Mouse (Mus musculus) embryonic facial prominence, embryonic 14.5 days (tissue): ENCODE measurements around the gene Gm42906. TPM values are rescaled to one million over a fixed set of nuclear protein-coding genes. Genes with fewer than 3 reads are reported as not detected.

ENCODE experiments used
- ATAC-seq: fragments of 200-750 bp; cut with Nextera tagmentation; 2 replicates; pipeline ENCODE4 v1.8.0; 2017; ENCODE audit warnings: low read depth, moderate number of reproducible peaks, moderate TSS enrichment
- DNase-seq: peaks from one replicate; pipeline ENCODE4 v3.0.0-alpha.2; 2015; ENCODE audit warnings: low spot score
- H3K27ac ChIP-seq: fragments of 300-500 bp; sonication (generic); replicated peaks from 2 replicates; pipeline ENCODE4 v1.5.1; 2014; ENCODE audit warnings: low read depth, mild to moderate bottlenecking, low read length, moderate library complexity
- H3K27me3 ChIP-seq: fragments of 300-500 bp; sonication (generic); replicated peaks from 2 replicates; pipeline ENCODE4 v1.6.1; 2014; ENCODE audit warnings: low read length; ENCODE audit not compliant: control insufficient read depth, insufficient read depth
- H3K36me3 ChIP-seq: fragments of 300-500 bp; sonication (generic); 2 replicates; pipeline ENCODE4 v1.6.1; 2014; ENCODE audit warnings: low read length, mixed read lengths; ENCODE audit not compliant: control insufficient read depth, insufficient read depth
- H3K4me1 ChIP-seq: fragments of 300-500 bp; sonication (generic); 2 replicates; pipeline ENCODE4 v1.6.1; 2014; ENCODE audit warnings: antibody characterized with exemption, low read length; ENCODE audit not compliant: control insufficient read depth, insufficient read depth
- H3K4me2 ChIP-seq: fragments of 300-500 bp; sonication (generic); 2 replicates; pipeline ENCODE4 v1.6.1; 2014; ENCODE audit warnings: low read depth, mild to moderate bottlenecking, low read length, moderate library complexity, mixed read lengths
- H3K4me3 ChIP-seq: fragments of 300-500 bp; sonication (generic); 2 replicates; pipeline ENCODE4 v1.5.1; 2014; ENCODE audit warnings: low read depth, mild to moderate bottlenecking, low read length
- H3K9ac ChIP-seq: fragments of 300-500 bp; sonication (generic); 2 replicates; pipeline ENCODE4 v1.6.1; 2014; ENCODE audit warnings: low read depth, mild to moderate bottlenecking, low read length, moderate library complexity, mixed read lengths
- H3K9me3 ChIP-seq: fragments of 300-500 bp; sonication (generic); 2 replicates; pipeline ENCODE4 v1.6.1; 2016; ENCODE audit warnings: low read length; ENCODE audit not compliant: control insufficient read depth
- WGBS: fragments of 180-500 bp; shearing (Covaris S2); extraction: QIAGEN DNeasy Blood & Tissue Kit; methylation state at CpG from one replicate; pipeline ENCODE4 v1.1.7; 2014; 5-methylcytosine and 5-hydroxymethylcytosine counted together
- polyA plus RNA-seq: library from polyadenylated mRNA; unstranded; fragments of >200 nt; fragmentation: Nextera tagmentation; extraction: Ambion mirVana; gene quantifications from 2 replicates; pipeline ENCODE4 v1.2.1, GENCODE M21; 2014

The Gm42906 gene
- polyA plus RNA-seq, 1 experiment from 2014 or later: not detected

- H3K27ac ChIP-seq: no peak overlapping the region
- DNase-seq (no peak), ATAC-seq (no peak)
- H3K27me3 ChIP-seq: no peaks in the 10 kb centered on the region
- H3K9me3 ChIP-seq: no peaks in the 10 kb centered on the region
- H3K4me1 ChIP-seq: peaks cover 3% of the 10 kb centered on the region; the same call in 1 of the 2 replicates
- H3K4me2 ChIP-seq: no peak overlapping the region
- H3K4me3 ChIP-seq: no peak overlapping the region
- 78% methylated on average over 10 of the region's 10 CpGs for WGBS
- no peak overlapping the region for H3K9ac ChIP-seq
- H3K36me3 ChIP-seq: no peaks in the 10 kb centered on the region
Measured at GRCm38 (mm10) chr5:151105054-151105971, 322.6 kb downstream of the Gm42906 start.

GRCm38 (mm10) chr5:151104354-151105053 is 323.5 kb downstream of the Gm42906 start:
- ATAC-seq (no peak), DNase-seq (no peak)
- Histone ChIP-seq H3K27me3 (no peaks in the 10 kb centered on the region), H3K4me2 (no peak overlapping the region), H3K4me1 (no peaks in the 10 kb centered on the region; the same call in 1 of the 2 replicates), H3K36me3 (no peaks in the 10 kb centered on the region), H3K4me3 (no peak overlapping the region), H3K9ac (no peak overlapping the region), H3K9me3 (no peaks in the 10 kb centered on the region), H3K27ac (no peak overlapping the region)
- WGBS: 61% methylated on average over 9 of the region's 9 CpGs

GRCm38 (mm10) chr5:151103284-151103683 is 324.7 kb downstream of the Gm42906 start:
- 54% methylated on average over 4 of the region's 4 CpGs for WGBS
- no peak overlapping the region for H3K9ac ChIP-seq
- no peaks in the 10 kb centered on the region for H3K27me3 ChIP-seq
- H3K4me1 ChIP-seq: no peaks in the 10 kb centered on the region; the same call in 1 of the 2 replicates
- no peaks in the 10 kb centered on the region for H3K36me3 ChIP-seq
- DNase-seq (no peak), ATAC-seq (no peak)
- H3K4me2 ChIP-seq: no peak overlapping the region
- H3K27ac ChIP-seq: no peak overlapping the region
- H3K4me3 ChIP-seq: no peak overlapping the region
- H3K9me3 ChIP-seq: no peaks in the 10 kb centered on the region

GRCm38 (mm10) chr5:151102262-151102661 is 325.7 kb downstream of the Gm42906 start:
- DNase-seq (no peak), ATAC-seq (no peak)
- no peak overlapping the region for H3K4me3 ChIP-seq
- no peak overlapping the region for H3K4me2 ChIP-seq
- no peak overlapping the region for H3K9ac ChIP-seq
- peaks cover 3% of the 10 kb centered on the region for H3K4me1 ChIP-seq
- 50% methylated on average over 2 of the region's 2 CpGs for WGBS
- no peak overlapping the region for H3K27ac ChIP-seq
- no peaks in the 10 kb centered on the region for H3K9me3 ChIP-seq
- H3K27me3 ChIP-seq: no peaks in the 10 kb centered on the region
- no peaks in the 10 kb centered on the region for H3K36me3 ChIP-seq

- no peaks in the 10 kb centered on the region for H3K27me3 ChIP-seq
- no peak overlapping the region for H3K4me3 ChIP-seq
- no peak for DNase-seq
- H3K9ac ChIP-seq: no peak overlapping the region
- no peaks in the 10 kb centered on the region for H3K36me3 ChIP-seq
- no peak for ATAC-seq
- WGBS: 61% methylated on average over 6 of the region's 6 CpGs
- H3K4me2 ChIP-seq: no peak overlapping the region
- H3K9me3 ChIP-seq: no peaks in the 10 kb centered on the region
- H3K27ac ChIP-seq: peak overlapping the region; percentile 75
- H3K4me1 ChIP-seq: peaks cover 15% of the 10 kb centered on the region
Measured at GRCm38 (mm10) chr5:151096012-151096411, 332.0 kb downstream of the Gm42906 start.

GRCm38 (mm10) chr5:151092886-151093665 is 334.9 kb downstream of the Gm42906 start:
- Histone ChIP-seq H3K4me3 (no peak overlapping the region), H3K9ac (no peak overlapping the region), H3K27me3 (no peaks in the 10 kb centered on the region), H3K36me3 (no peaks in the 10 kb centered on the region), H3K4me1 (peaks cover 16% of the 10 kb centered on the region), H3K4me2 (no peak overlapping the region), H3K9me3 (no peaks in the 10 kb centered on the region), H3K27ac (no peak overlapping the region)
- WGBS: 61% methylated on average over 3 of the region's 3 CpGs
- no peak for DNase-seq
- no peak for ATAC-seq

- no peak overlapping the region for H3K27ac ChIP-seq
- no peaks in the 10 kb centered on the region for H3K27me3 ChIP-seq
- no peaks in the 10 kb centered on the region for H3K9me3 ChIP-seq
- H3K4me2 ChIP-seq: no peak overlapping the region
- peaks cover 10% of the 10 kb centered on the region; the same call in 1 of the 2 replicates for H3K4me1 ChIP-seq
- 84% methylated on average over 6 of the region's 6 CpGs for WGBS
- H3K9ac ChIP-seq: no peak overlapping the region
- H3K4me3 ChIP-seq: no peak overlapping the region
- no peak for ATAC-seq
- DNase-seq: no peak
- H3K36me3 ChIP-seq: no peaks in the 10 kb centered on the region
Measured at GRCm38 (mm10) chr5:151090996-151091395, 337.0 kb downstream of the Gm42906 start.

GRCm38 (mm10) chr5:151089201-151089600 is 338.8 kb downstream of the Gm42906 start:
- Histone ChIP-seq H3K4me3 (no peak overlapping the region), H3K9me3 (no peaks in the 10 kb centered on the region), H3K27ac (no peak overlapping the region), H3K27me3 (no peaks in the 10 kb centered on the region), H3K36me3 (no peaks in the 10 kb centered on the region), H3K9ac (no peak overlapping the region), H3K4me1 (peaks cover 7% of the 10 kb centered on the region; the same call in 1 of the 2 replicates), H3K4me2 (no peak overlapping the region)
- WGBS: 69% methylated on average over 6 of the region's 6 CpGs
- no peak for ATAC-seq
- DNase-seq: no peak
